In the genomic region with DNA sequence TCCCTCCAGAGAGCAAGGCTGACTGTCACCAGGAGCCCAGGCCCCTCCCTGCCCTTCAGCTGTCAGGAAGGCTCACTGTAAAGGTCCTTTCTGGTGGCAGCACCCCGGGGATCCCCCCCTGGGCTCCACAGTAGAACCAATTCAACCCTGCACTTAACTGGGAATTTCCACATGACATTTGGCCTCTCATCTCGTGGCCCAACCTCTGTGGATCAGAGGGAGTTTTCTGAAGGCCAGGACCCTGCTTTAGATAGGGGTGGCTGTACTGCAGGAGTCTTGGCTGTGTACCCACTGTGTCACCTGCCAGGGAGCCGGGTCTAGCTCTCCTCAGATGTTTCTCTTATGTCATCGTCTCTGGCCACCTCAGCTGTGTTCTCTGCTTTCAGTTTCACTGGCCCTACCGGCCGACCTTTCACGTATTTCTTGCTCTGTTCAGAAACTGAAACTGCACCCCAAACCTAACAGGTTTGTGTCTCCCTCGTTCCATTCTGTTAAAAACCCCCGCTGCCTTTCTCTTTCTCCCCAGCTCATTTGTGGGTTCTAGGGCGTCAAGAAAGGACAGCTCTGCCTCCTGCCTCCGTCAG, we compare ENCODE assay signal across 10 mouse cellular contexts. TPM values are rescaled to one million over a fixed set of nuclear protein-coding genes. Genes with fewer than 3 reads are reported as not detected.
DNase-seq lines count a peak whose midpoint lies in the region; ATAC-seq lines count a peak whose summit lies in the region.
"Had no signal": no experiment of that assay in that cellular context is flagged by ENCODE, and none has a peak within 500 bp of the region (broad histone marks: within the 10 kb centered on the region; RNA-seq: fewer than 3 reads in every experiment).

No protein-coding gene starts in this region.

- intact Hi-C loops in heart, postnatal 36 days (cut with DNase I), result no loop called here

- no peaks in the 10 kb centered on the region for H3K27me3 ChIP-seq in forebrain, embryonic 11.5 days (ENCODE audit: control insufficient read depth, insufficient read depth, low read length)
- H3K27me3 ChIP-seq in forebrain, embryonic 16.5 days (replicated peaks; ENCODE audit: control insufficient read depth, insufficient read depth, low read length), result no peaks in the 10 kb centered on the region

- ATAC-seq in forebrain, embryonic 11.5 days (replicated peaks; ENCODE audit: low FRiP score), result no peak
- no peak for ATAC-seq in forebrain, embryonic 16.5 days

- H3K9ac ChIP-seq in forebrain, embryonic 11.5 days (ENCODE audit: low read length), result no peak overlapping the region
- no peak overlapping the region for H3K9ac ChIP-seq in forebrain, embryonic 16.5 days (replicated peaks; ENCODE audit: low read depth, low read length)

- no peaks in the 10 kb centered on the region for H3K36me3 ChIP-seq in forebrain, embryonic 11.5 days (ENCODE audit: control insufficient read depth, insufficient read depth, low read length)
- no peaks in the 10 kb centered on the region for H3K36me3 ChIP-seq in forebrain, embryonic 16.5 days (ENCODE audit: control insufficient read depth, insufficient read depth)
- H3K36me3 ChIP-seq: limb, embryonic 10.5 days had no signal

- 80% methylated on average over 11 of the region's 11 CpGs for WGBS in forebrain, embryonic 11.5 days
- 81% methylated on average over 11 of the region's 11 CpGs for WGBS in forebrain, embryonic 16.5 days

- no peaks in the 10 kb centered on the region for H3K4me1 ChIP-seq in forebrain, embryonic 11.5 days (replicated peaks; ENCODE audit: control insufficient read depth, insufficient read depth, low read length)
- no peaks in the 10 kb centered on the region for H3K4me1 ChIP-seq in forebrain, embryonic 16.5 days (replicated peaks; ENCODE audit: control insufficient read depth, insufficient read depth, low read length)
- H3K4me1 ChIP-seq: limb, embryonic 10.5 days; megakaryocyte, embryonic 14.5 days had no signal

- no peak overlapping the region for H3K4me2 ChIP-seq in forebrain, embryonic 11.5 days (ENCODE audit: low read depth, low read length, severe bottlenecking)
- H3K4me2 ChIP-seq in forebrain, embryonic 16.5 days (ENCODE audit: low read length), result no peak overlapping the region

- no peak overlapping the region for H3K27ac ChIP-seq in forebrain, embryonic 11.5 days (ENCODE audit: low read depth, low read length)
- H3K27ac ChIP-seq in forebrain, embryonic 16.5 days (ENCODE audit: low read length), result no peak overlapping the region
- H3K27ac ChIP-seq: limb, embryonic 10.5 days had no signal

- DNase-seq in forebrain, embryonic 11.5 days (ENCODE audit: low spot score), result peak; percentile 20
- DNase-seq in adrenal gland, postnatal 25 days, result peak; percentile 19
- peak; percentile 18 to 40 for DNase-seq in heart, postnatal 36 days
- peak; percentile 64 to 69 for DNase-seq in spleen, postnatal 36 days (ENCODE audit: low spot score in 2 of 2)
- DNase-seq in right cerebral cortex, postnatal 14 days, result no peak
- DNase-seq in layer of hippocampus, adult 8-10 months (ENCODE audit: low spot score in 2 of 2), result no peak
- DNase-seq in right cerebral cortex, postnatal 10 days (ENCODE audit: low spot score in 2 of 2), result no peak

- no peak overlapping the region for H3K4me3 ChIP-seq in forebrain, embryonic 11.5 days (ENCODE audit: low read depth, low read length)
- H3K4me3 ChIP-seq in forebrain, embryonic 16.5 days (replicated peaks; ENCODE audit: low read length), result no peak overlapping the region
- H3K4me3 ChIP-seq: limb, embryonic 10.5 days; megakaryocyte, embryonic 14.5 days had no signal

- H3K9me3 ChIP-seq in forebrain, embryonic 11.5 days (ENCODE audit: control insufficient read depth, low read length), result no peaks in the 10 kb centered on the region
- no peaks in the 10 kb centered on the region for H3K9me3 ChIP-seq in forebrain, embryonic 16.5 days (ENCODE audit: control insufficient read depth, low read length)
- H3K9me3 ChIP-seq: limb, embryonic 10.5 days; megakaryocyte, embryonic 14.5 days had no signal

RNA-seq across cellular contexts. Expression of gene Pcgf5, which starts 27.2 kb away (rescaled TPM):
- polyA plus RNA-seq in forebrain, embryonic 11.5 days (2014; fragmentation: Nextera tagmentation; extraction: Ambion mirVana), result 14.9 and 17.1 TPM in 2 replicates
- polyA plus RNA-seq in forebrain, embryonic 16.5 days (2015; fragmentation: Nextera tagmentation; extraction: Ambion mirVana), result 12.3 and 15.8 TPM in 2 replicates
- total RNA-seq in adrenal gland, postnatal 25 days (2021), result 26.1 and 32.7 TPM in 2 replicates
- total RNA-seq in heart, postnatal 36 days (2021), result 10 to 100 TPM; 68.8 to 76.0 TPM
- total RNA-seq in layer of hippocampus, adult 8-10 months (2022), result 10 to 100 TPM; 19.2 to 27.9 (median 20.9) TPM

Comparison
In these comparisons a context has a peak if more than half of its experiments do, and no peak if none do; other contexts are left out.
1. DNase-seq: peak in forebrain, embryonic 11.5 days (single experiment), adrenal gland, postnatal 25 days (single experiment), heart, postnatal 36 days (2 of 2) and spleen, postnatal 36 days (2 of 2); none in right cerebral cortex, postnatal 14 days (single experiment), layer of hippocampus, adult 8-10 months (0 of 2) and right cerebral cortex, postnatal 10 days (0 of 2).